Mouse (Mus musculus) heart, adult 2 months (tissue): ENCODE measurements at regions not wholly inside any gene's neighbourhood (a gene's known extent, or its start where the extent isn't known, plus 50 kb on each side); places are given as distances from the start of the nearest gene placed in this dataset.
"Not testable (repeated sequence)": the region's sequence is repeated elsewhere in the genome, so short reads cannot be mapped to it uniquely, and the experiment has no call there.

ENCODE experiments used
- DNase-seq, 2 experiments: peaks; one replicate each; pipeline ENCODE4 v3.0.0; 2021
- H3K27ac ChIP-seq: fragments of 200-600 bp; 2 replicates; pipeline ENCODE4 v1.8.1; 2022
- H3K27me3 ChIP-seq: fragments of 200-500 bp; 2 replicates; pipeline ENCODE4 v1.6.1; 2012; ENCODE audit warnings: mild to moderate bottlenecking, low read length, inconsistent platforms, mixed read lengths; ENCODE audit not compliant: control insufficient read depth, insufficient read depth
- H3K36me3 ChIP-seq: fragments of 200-500 bp; 2 replicates; pipeline ENCODE4 v1.6.1; 2012; ENCODE audit warnings: low read length, inconsistent platforms; ENCODE audit not compliant: control insufficient read depth, insufficient read depth
- H3K4me1 ChIP-seq: fragments of 200-500 bp; 2 replicates; pipeline ENCODE4 v1.6.1; 2011; ENCODE audit warnings: low read length; ENCODE audit not compliant: control insufficient read depth, insufficient read depth
- H3K4me3 ChIP-seq: fragments of 200-600 bp; 2 replicates; pipeline ENCODE4 v1.8.1; 2022
- H3K79me2 ChIP-seq: fragments of 200-500 bp; replicated peaks from 2 replicates; pipeline ENCODE4 v1.6.1; 2012; ENCODE audit warnings: mild to moderate bottlenecking, inconsistent platforms, low read length, moderate library complexity, mixed read lengths; ENCODE audit not compliant: control insufficient read depth, insufficient read depth
- H3K9ac ChIP-seq: fragments of 200-500 bp; 2 replicates; pipeline ENCODE4 v1.6.1; 2012; ENCODE audit warnings: low read depth, mild to moderate bottlenecking, control low read depth, inconsistent platforms, low read length, mixed read lengths
- CTCF ChIP-seq: fragments of 200-600 bp; IDR thresholded peaks from 2 replicates; pipeline ENCODE4 v1.8.1; 2022; ENCODE audit warnings: antibody characterized with exemption, mild to moderate bottlenecking, moderate library complexity
- EP300 ChIP-seq: fragments of 200-500 bp; IDR thresholded peaks from 2 replicates; pipeline ENCODE4 v1.6.1; 2011; ENCODE audit warnings: low read depth, low read length, control low read depth; ENCODE audit not compliant: insufficient read depth
- POLR2A ChIP-seq: fragments of 200-500 bp; IDR thresholded peaks from 2 replicates; pipeline ENCODE4 v1.6.1; 2011; ENCODE audit warnings: mild to moderate bottlenecking, low read depth, low read length, control low read depth; ENCODE audit not compliant: insufficient read depth
- WGBS: fragments of 180-500 bp; shearing (Covaris S2); methylation state at CpG from one replicate; pipeline ENCODE4 v1.1.7; 2018; 5-methylcytosine and 5-hydroxymethylcytosine counted together
- intact Hi-C: fragments of 180-260 bp; cut with DNase I; formaldehyde crosslinking; loops from one replicate; pipeline ENCODE4 v1.15.1; 2025

DNA sequence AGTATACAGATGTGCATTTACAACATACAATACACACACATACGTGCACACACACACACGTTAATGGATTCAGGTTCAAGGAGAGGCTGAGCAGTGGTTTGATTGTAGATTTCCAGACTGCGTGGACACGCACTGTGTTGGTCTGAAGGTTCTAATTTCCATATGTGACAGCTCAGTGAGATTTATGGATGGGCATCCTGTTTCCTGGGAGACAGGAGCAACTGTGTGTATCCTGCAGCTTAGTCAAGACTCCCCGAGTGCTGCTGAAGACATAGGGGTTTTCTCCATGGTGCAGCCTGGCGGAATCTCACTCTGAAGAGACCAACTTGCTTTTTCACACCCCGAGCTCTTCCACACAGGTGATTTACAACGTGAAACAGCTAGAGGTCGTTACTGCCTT, 119.3 kb upstream of the Foxk1 start:
- TF ChIP-seq POLR2A (no peak), CTCF (no peak), EP300 (no peak)
- intact Hi-C loops: no loop called here
- DNase-seq: no peak
- no peaks in the 10 kb centered on the region for H3K36me3 ChIP-seq
- no peak overlapping the region for H3K27ac ChIP-seq
- WGBS: 78% methylated on average over 9 of the region's 9 CpGs
- H3K9ac ChIP-seq: no peak overlapping the region
- no peak overlapping the region for H3K4me3 ChIP-seq
- H3K27me3 ChIP-seq: no peaks in the 10 kb centered on the region
- no peaks in the 10 kb centered on the region for H3K79me2 ChIP-seq
- no peaks in the 10 kb centered on the region for H3K4me1 ChIP-seq

- Histone ChIP-seq H3K4me1 (no peaks in the 10 kb centered on the region), H3K9ac (no peak overlapping the region), H3K79me2 (no peaks in the 10 kb centered on the region), H3K4me3 (no peak overlapping the region), H3K27me3 (no peaks in the 10 kb centered on the region; the same call in 1 of the 2 replicates), H3K36me3 (no peaks in the 10 kb centered on the region), H3K27ac (no peak overlapping the region)
- DNase-seq: no peak
- TF ChIP-seq EP300 (no peak), CTCF (no peak), POLR2A (no peak)
- 76% methylated on average over 2 of the region's 2 CpGs for WGBS
- intact Hi-C loops: no loop called here
These were observed 113.3 kb upstream of the Foxk1 start for GRCm38 (mm10) chr5:142287981-142288380.

GRCm38 (mm10) chr5:142291451-142291850, 109.8 kb upstream of the Foxk1 start:
- no peak for TF ChIP-seq POLR2A
- no peak for TF ChIP-seq CTCF
- no peak for TF ChIP-seq EP300
- intact Hi-C loops: no loop called here
- Histone ChIP-seq H3K9ac (no peak overlapping the region), H3K27me3 (no peaks in the 10 kb centered on the region; the same call in 1 of the 2 replicates), H3K79me2 (no peaks in the 10 kb centered on the region), H3K36me3 (no peaks in the 10 kb centered on the region), H3K27ac (no peak overlapping the region), H3K4me1 (no peaks in the 10 kb centered on the region), H3K4me3 (no peak overlapping the region)
- no peak for DNase-seq
- WGBS: 88% methylated on average over 10 of the region's 10 CpGs

GRCm38 (mm10) chr5:142296401-142296800, 104.9 kb upstream of the Foxk1 start:
- WGBS: 89% methylated on average over 2 of the region's 2 CpGs
- H3K27me3 ChIP-seq, intact Hi-C loops, H3K4me1 ChIP-seq, H3K27ac ChIP-seq, DNase-seq, H3K79me2 ChIP-seq, H3K9ac ChIP-seq, H3K36me3 ChIP-seq, H3K4me3 ChIP-seq: not testable (repeated sequence)

DNA sequence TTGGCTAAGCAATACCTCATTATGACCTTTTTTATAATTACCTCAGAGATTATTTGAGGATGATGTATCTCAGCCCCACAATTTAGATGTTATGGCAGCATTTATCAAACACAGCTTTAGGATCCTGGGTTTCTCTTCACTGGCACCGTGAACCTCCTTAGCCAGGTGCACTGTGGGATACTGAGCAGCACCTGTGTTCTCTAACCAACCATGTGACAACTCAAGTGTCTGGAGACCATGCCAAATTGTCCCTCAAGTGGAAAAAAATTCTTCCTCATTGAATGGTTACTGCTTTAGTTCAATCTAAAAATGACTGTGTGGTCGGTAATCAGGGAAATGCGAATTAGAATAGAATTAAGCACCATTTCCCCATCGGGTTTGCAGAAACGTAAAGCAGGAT, 101.7 kb upstream of the Foxk1 start:
- 85% methylated on average over 5 of the region's 5 CpGs for WGBS
- intact Hi-C loops: no loop called here

GRCm38 (mm10) chr5:142308511-142308910, 92.8 kb upstream of the Foxk1 start:
- no peak overlapping the region for H3K4me3 ChIP-seq
- H3K79me2 ChIP-seq: no peaks in the 10 kb centered on the region
- 96% methylated on average over 3 of the region's 3 CpGs for WGBS
- intact Hi-C loops: no loop called here
- no peak for DNase-seq
- TF ChIP-seq EP300 (no peak), POLR2A (no peak), CTCF (no peak)
- H3K36me3 ChIP-seq: no peaks in the 10 kb centered on the region
- peaks cover under 1% of the 10 kb centered on the region; the same call in 1 of the 2 replicates for H3K4me1 ChIP-seq
- no peak overlapping the region for H3K9ac ChIP-seq
- no peaks in the 10 kb centered on the region for H3K27me3 ChIP-seq
- H3K27ac ChIP-seq: no peak overlapping the region

More for the DNA sequence above, 101.7 kb upstream of the Foxk1 start:
- TF ChIP-seq EP300 (no peak), POLR2A (no peak), CTCF (no peak)
- no peak overlapping the region for H3K9ac ChIP-seq
- no peaks in the 10 kb centered on the region for H3K79me2 ChIP-seq
- no peak for DNase-seq
- no peak overlapping the region for H3K4me3 ChIP-seq
- H3K27me3 ChIP-seq: no peaks in the 10 kb centered on the region
- H3K27ac ChIP-seq: no peak overlapping the region
- no peaks in the 10 kb centered on the region for H3K36me3 ChIP-seq
- H3K4me1 ChIP-seq: no peaks in the 10 kb centered on the region
